Mouse (Mus musculus): ENCODE data around the gene Dtx2. TPM values are rescaled to one million over a fixed set of nuclear protein-coding genes. Genes with fewer than 3 reads are reported as not detected.

Gene Dtx2
- polyA plus RNA-seq, 1 experiment = 20.3 TPM

- Histone ChIP-seq H3K4me3 (ENCODE audit: insufficient read depth, poor library complexity, severe bottlenecking) (no peak overlapping the region), H3ac (ENCODE audit: control insufficient read depth, insufficient read length, low read depth) (no peak overlapping the region), H3K36me3 (ENCODE audit: control insufficient read depth, insufficient read depth) (peaks cover 7% of the 10 kb centered on the region), H3K79me2 (ENCODE audit: control insufficient read depth, insufficient read depth) (no peaks in the 10 kb centered on the region), H3K79me3 (ENCODE audit: low read depth) (no peaks in the 10 kb centered on the region), H3K27me3 (ENCODE audit: control insufficient read depth, insufficient read depth, insufficient read length) (no peaks in the 10 kb centered on the region)
- TF ChIP-seq CEBPB (IDR thresholded peaks at IDR 0.05; ENCODE audit: low read depth) (no peak), FOSL1 (IDR thresholded peaks at IDR 0.05; ENCODE audit: insufficient read depth, low read length, poor library complexity, severe bottlenecking) (no peak), MYOD1 (IDR thresholded peaks at IDR 0.05; ENCODE audit: control insufficient read depth, insufficient read length, low read depth) (no peak), USF1 (IDR thresholded peaks at IDR 0.05; ENCODE audit: low read depth) (no peak), CTCF (IDR thresholded peaks at IDR 0.05; ENCODE audit: control insufficient read depth, insufficient read depth, insufficient read length) (no peak), MAX (IDR thresholded peaks at IDR 0.05) (no peak), MYOG (IDR thresholded peaks at IDR 0.05; ENCODE audit: control insufficient read depth, extremely low read depth, insufficient read length) (no peak)
Measured at GRCm38 (mm10) chr5:136026859-136027258, 32.3 kb downstream of the Dtx2 start.

DNA sequence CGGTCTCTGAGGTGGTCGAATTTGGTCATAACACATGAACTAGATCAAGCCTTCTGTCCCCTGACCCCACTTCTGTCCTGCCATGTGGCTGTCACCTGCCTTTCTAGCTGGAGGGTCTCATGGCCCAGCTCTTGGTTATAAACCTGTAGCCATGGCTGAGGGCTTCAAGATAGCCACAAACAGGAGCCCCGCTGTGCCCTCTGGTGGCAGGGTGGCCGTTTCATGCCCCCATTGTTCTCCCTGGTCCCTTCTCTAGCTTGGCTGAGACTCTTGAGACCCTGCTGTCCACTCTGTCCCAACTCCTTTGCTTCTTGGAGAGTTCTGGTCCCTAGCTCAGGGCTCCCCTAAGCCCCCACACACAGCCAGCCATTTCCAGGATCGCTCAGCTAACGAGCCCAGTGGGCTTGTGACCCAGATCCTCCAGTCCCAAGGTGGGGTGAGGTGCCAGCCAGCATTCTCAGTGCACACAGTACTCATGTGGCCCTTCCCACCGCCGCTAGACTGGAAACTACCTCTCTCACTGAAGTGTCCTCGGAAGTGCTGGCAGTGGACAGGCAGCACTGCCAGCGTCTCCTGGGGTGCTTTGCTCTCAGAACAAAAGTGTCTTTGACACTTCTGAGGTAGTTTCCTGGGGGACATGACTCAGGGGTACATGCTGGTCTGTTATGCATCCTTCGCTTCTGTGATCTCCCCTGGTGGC is 33.2 kb downstream of the Dtx2 start:
- H3K79me3 ChIP-seq (ENCODE audit: low read depth) = no peaks in the 10 kb centered on the region
- no peaks in the 10 kb centered on the region for H3K79me2 ChIP-seq (ENCODE audit: control insufficient read depth, insufficient read depth)
- no peak overlapping the region for H3ac ChIP-seq (ENCODE audit: control insufficient read depth, insufficient read length, low read depth)
- H3K4me3 ChIP-seq (ENCODE audit: insufficient read depth, poor library complexity, severe bottlenecking) = no peak overlapping the region
- H3K27me3 ChIP-seq (ENCODE audit: control insufficient read depth, insufficient read depth, insufficient read length) = no peaks in the 10 kb centered on the region
- H3K36me3 ChIP-seq (ENCODE audit: control insufficient read depth, insufficient read depth) = peaks cover 7% of the 10 kb centered on the region
- TF ChIP-seq CEBPB (IDR thresholded peaks at IDR 0.05; ENCODE audit: low read depth) = no peak
- TF ChIP-seq CTCF (IDR thresholded peaks at IDR 0.05; ENCODE audit: control insufficient read depth, insufficient read depth, insufficient read length) = no peak
- no peak for TF ChIP-seq USF1 (IDR thresholded peaks at IDR 0.05; ENCODE audit: low read depth)
- TF ChIP-seq MAX (IDR thresholded peaks at IDR 0.05) = no peak
- no peak for TF ChIP-seq MYOD1 (IDR thresholded peaks at IDR 0.05; ENCODE audit: control insufficient read depth, insufficient read length, low read depth)
- no peak for TF ChIP-seq MYOG (IDR thresholded peaks at IDR 0.05; ENCODE audit: control insufficient read depth, extremely low read depth, insufficient read length)
- no peak for TF ChIP-seq FOSL1 (IDR thresholded peaks at IDR 0.05; ENCODE audit: insufficient read depth, low read length, poor library complexity, severe bottlenecking)

- TF ChIP-seq CEBPB (IDR thresholded peaks at IDR 0.05; ENCODE audit: low read depth) (no peak), MAX (IDR thresholded peaks at IDR 0.05) (no peak), CTCF (IDR thresholded peaks at IDR 0.05; ENCODE audit: control insufficient read depth, insufficient read depth, insufficient read length) (no peak), MYOG (IDR thresholded peaks at IDR 0.05; ENCODE audit: control insufficient read depth, extremely low read depth, insufficient read length) (no peak), MYOD1 (IDR thresholded peaks at IDR 0.05; ENCODE audit: control insufficient read depth, insufficient read length, low read depth) (no peak), USF1 (IDR thresholded peaks at IDR 0.05; ENCODE audit: low read depth) (no peak), FOSL1 (IDR thresholded peaks at IDR 0.05; ENCODE audit: insufficient read depth, low read length, poor library complexity, severe bottlenecking) (no peak)
- Histone ChIP-seq H3ac (ENCODE audit: control insufficient read depth, insufficient read length, low read depth) (no peak overlapping the region), H3K36me3 (ENCODE audit: control insufficient read depth, insufficient read depth) (peaks cover 7% of the 10 kb centered on the region), H3K79me3 (ENCODE audit: low read depth) (no peaks in the 10 kb centered on the region), H3K4me3 (ENCODE audit: insufficient read depth, poor library complexity, severe bottlenecking) (no peak overlapping the region), H3K27me3 (ENCODE audit: control insufficient read depth, insufficient read depth, insufficient read length) (no peaks in the 10 kb centered on the region), H3K79me2 (ENCODE audit: control insufficient read depth, insufficient read depth) (no peaks in the 10 kb centered on the region)
Measured at GRCm38 (mm10) chr5:136034868-136035267, 40.3 kb downstream of the Dtx2 start.

DNA sequence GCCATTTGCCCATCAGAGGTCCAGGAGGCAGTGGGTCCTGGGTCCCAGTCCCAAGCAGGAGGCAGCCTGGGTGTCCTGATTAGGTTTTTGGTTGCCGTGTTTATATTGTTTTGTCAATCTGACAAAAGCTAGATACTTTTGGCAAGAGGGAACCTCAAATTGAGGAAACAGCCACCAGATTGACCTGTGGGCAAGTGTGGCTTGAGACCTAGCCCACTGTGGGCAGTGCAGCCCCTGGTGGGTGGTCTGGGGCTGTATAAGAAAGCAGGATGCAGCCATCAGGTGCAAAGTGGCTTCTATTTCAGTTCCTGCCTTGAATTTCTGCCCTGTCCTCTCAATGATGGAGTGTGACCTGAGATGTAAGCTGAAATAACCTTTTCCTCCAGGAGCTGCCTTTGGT is 40.7 kb downstream of the Dtx2 start:
- Histone ChIP-seq H3K79me3 (ENCODE audit: low read depth) (no peaks in the 10 kb centered on the region), H3K36me3 (ENCODE audit: control insufficient read depth, insufficient read depth) (peaks cover 6% of the 10 kb centered on the region), H3K27me3 (ENCODE audit: control insufficient read depth, insufficient read depth, insufficient read length) (no peaks in the 10 kb centered on the region), H3K79me2 (ENCODE audit: control insufficient read depth, insufficient read depth) (no peaks in the 10 kb centered on the region), H3K4me3 (ENCODE audit: insufficient read depth, poor library complexity, severe bottlenecking) (no peak overlapping the region), H3ac (ENCODE audit: control insufficient read depth, insufficient read length, low read depth) (no peak overlapping the region)
- TF ChIP-seq MAX (IDR thresholded peaks at IDR 0.05) (no peak), CTCF (IDR thresholded peaks at IDR 0.05; ENCODE audit: control insufficient read depth, insufficient read depth, insufficient read length) (no peak), MYOG (IDR thresholded peaks at IDR 0.05; ENCODE audit: control insufficient read depth, extremely low read depth, insufficient read length) (no peak), CEBPB (IDR thresholded peaks at IDR 0.05; ENCODE audit: low read depth) (no peak), MYOD1 (IDR thresholded peaks at IDR 0.05; ENCODE audit: control insufficient read depth, insufficient read length, low read depth) (no peak), FOSL1 (IDR thresholded peaks at IDR 0.05; ENCODE audit: insufficient read depth, low read length, poor library complexity, severe bottlenecking) (no peak), USF1 (IDR thresholded peaks at IDR 0.05; ENCODE audit: low read depth) (no peak)

GRCm38 (mm10) chr5:136036667-136037066 is 42.1 kb downstream of the Dtx2 start:
- Histone ChIP-seq H3K27me3 (ENCODE audit: control insufficient read depth, insufficient read depth, insufficient read length) (no peaks in the 10 kb centered on the region), H3K79me2 (ENCODE audit: control insufficient read depth, insufficient read depth) (no peaks in the 10 kb centered on the region), H3K36me3 (ENCODE audit: control insufficient read depth, insufficient read depth) (no peaks in the 10 kb centered on the region), H3K4me3 (ENCODE audit: insufficient read depth, poor library complexity, severe bottlenecking) (no peak overlapping the region), H3K79me3 (ENCODE audit: low read depth) (no peaks in the 10 kb centered on the region), H3ac (ENCODE audit: control insufficient read depth, insufficient read length, low read depth) (no peak overlapping the region)
- TF ChIP-seq CTCF (IDR thresholded peaks at IDR 0.05; ENCODE audit: control insufficient read depth, insufficient read depth, insufficient read length) = no peak
- TF ChIP-seq MYOG (IDR thresholded peaks at IDR 0.05; ENCODE audit: control insufficient read depth, extremely low read depth, insufficient read length) = no peak
